Mouse (Mus musculus) midbrain, embryonic 11.5 days (tissue): ENCODE data around the gene Gm4491. TPM values are rescaled to one million over a fixed set of nuclear protein-coding genes. Genes with fewer than 3 reads are reported as not detected.
"Not testable (repeated sequence)": the region's sequence is repeated elsewhere in the genome, so short reads cannot be mapped to it uniquely, and the experiment has no call there.

Source experiments
- ATAC-seq: fragments of 200-750 bp; cut with Nextera tagmentation; 2 replicates; pipeline ENCODE4 v1.8.0; 2017; ENCODE audit warnings: moderate TSS enrichment, moderate library complexity; ENCODE audit not compliant: low FRiP score
- DNase-seq: peaks from one replicate; pipeline ENCODE4 v3.0.0; 2015; ENCODE audit warnings: low spot score; ENCODE audit errors: missing footprints
- H3K27ac ChIP-seq: fragments of 300-500 bp; sonication (generic); 2 replicates; pipeline ENCODE4 v1.5.1; 2014; ENCODE audit warnings: low read depth, low read length
- H3K27me3 ChIP-seq: fragments of 300-500 bp; sonication (generic); 2 replicates; pipeline ENCODE4 v1.6.1; 2014; ENCODE audit warnings: mild to moderate bottlenecking, low read length, moderate library complexity, mixed read lengths; ENCODE audit not compliant: control insufficient read depth, insufficient read depth
- H3K36me3 ChIP-seq: fragments of 300-500 bp; sonication (generic); 2 replicates; pipeline ENCODE4 v1.6.1; 2014; ENCODE audit warnings: mild to moderate bottlenecking, low read length, moderate library complexity, mixed read lengths; ENCODE audit not compliant: control insufficient read depth, insufficient read depth
- H3K4me1 ChIP-seq: fragments of 300-500 bp; sonication (generic); 2 replicates; pipeline ENCODE4 v1.6.1; 2014; ENCODE audit warnings: low read length; ENCODE audit not compliant: control insufficient read depth, insufficient read depth
- H3K4me2 ChIP-seq: fragments of 300-500 bp; sonication (generic); 2 replicates; pipeline ENCODE4 v1.6.1; 2014; ENCODE audit warnings: mild to moderate bottlenecking, moderate library complexity
- H3K4me3 ChIP-seq: fragments of 300-500 bp; sonication (generic); 2 replicates; pipeline ENCODE4 v1.5.1; 2014; ENCODE audit warnings: low read depth, low read length
- H3K9ac ChIP-seq: fragments of 300-500 bp; sonication (generic); 2 replicates; pipeline ENCODE4 v1.6.1; 2014; ENCODE audit warnings: low read length
- H3K9me3 ChIP-seq: fragments of 300-500 bp; sonication (generic); 2 replicates; pipeline ENCODE4 v1.6.1; 2016; ENCODE audit warnings: low read length; ENCODE audit not compliant: control insufficient read depth
- WGBS: fragments of 180-500 bp; shearing (Covaris S2); extraction: QIAGEN DNeasy Blood & Tissue Kit; methylation state at CpG from one replicate; pipeline ENCODE4 v1.1.7; 2014; 5-methylcytosine and 5-hydroxymethylcytosine counted together
- polyA plus RNA-seq: library from polyadenylated mRNA; unstranded; fragments of >200 nt; fragmentation: Nextera tagmentation; extraction: Ambion mirVana; gene quantifications from 2 replicates; pipeline ENCODE4 v1.2.1, GENCODE M21; 2014

The Gm4491 gene
- polyA plus RNA-seq, 1 experiment from 2014 or later = not detected

- H3K4me1 ChIP-seq = no peaks in the 10 kb centered on the region
- H3K4me2 ChIP-seq = no peak overlapping the region
- H3K27me3 ChIP-seq = no peaks in the 10 kb centered on the region
- no peak overlapping the region for H3K9ac ChIP-seq
- H3K27ac ChIP-seq = no peak overlapping the region
- no peak for DNase-seq
- ATAC-seq = no peak
- H3K4me3 ChIP-seq = no peak overlapping the region
- no peaks in the 10 kb centered on the region for H3K9me3 ChIP-seq
- H3K36me3 ChIP-seq = no peaks in the 10 kb centered on the region
- WGBS = 83% methylated on average over 4 of the region's 4 CpGs
Observed at GRCm38 (mm10) chr14:57095855-57096254, 19.8 kb downstream of the Gm4491 start.

- no peak overlapping the region for H3K4me3 ChIP-seq
- H3K9ac ChIP-seq = no peak overlapping the region
- no peaks in the 10 kb centered on the region for H3K9me3 ChIP-seq
- no peaks in the 10 kb centered on the region for H3K27me3 ChIP-seq
- no peak overlapping the region for H3K4me2 ChIP-seq
- no peaks in the 10 kb centered on the region for H3K36me3 ChIP-seq
- ATAC-seq (no peak), DNase-seq (no peak)
- no peaks in the 10 kb centered on the region for H3K4me1 ChIP-seq
- 8% methylated on average over 7 of the region's 8 CpGs for WGBS
- H3K27ac ChIP-seq = no peak overlapping the region
Observed at GRCm38 (mm10) chr14:57093029-57093428, 22.7 kb downstream of the Gm4491 start.

- Histone ChIP-seq H3K27ac (no peak overlapping the region), H3K27me3 (no peaks in the 10 kb centered on the region), H3K9ac (no peak overlapping the region), H3K36me3 (no peaks in the 10 kb centered on the region), H3K9me3 (no peaks in the 10 kb centered on the region), H3K4me1 (no peaks in the 10 kb centered on the region), H3K4me2 (no peak overlapping the region), H3K4me3 (no peak overlapping the region)
- WGBS = 66% methylated on average over 2 of the region's 2 CpGs
- DNase-seq (no peak), ATAC-seq (no peak)
Observed at GRCm38 (mm10) chr14:57090001-57090400, 25.7 kb downstream of the Gm4491 start.

GRCm38 (mm10) chr14:57089107-57089506 lies 26.6 kb downstream of the Gm4491 start:
- Histone ChIP-seq H3K27ac (no peak overlapping the region), H3K9me3 (no peaks in the 10 kb centered on the region), H3K9ac (no peak overlapping the region), H3K4me1 (no peaks in the 10 kb centered on the region), H3K36me3 (no peaks in the 10 kb centered on the region), H3K27me3 (no peaks in the 10 kb centered on the region), H3K4me3 (no peak overlapping the region), H3K4me2 (no peak overlapping the region)
- DNase-seq (no peak), ATAC-seq (no peak)
- WGBS = 84% methylated on average over 7 of the region's 7 CpGs

- Histone ChIP-seq H3K27ac (no peak overlapping the region), H3K9me3 (no peaks in the 10 kb centered on the region), H3K9ac (no peak overlapping the region), H3K4me3 (no peak overlapping the region), H3K36me3 (no peaks in the 10 kb centered on the region), H3K4me2 (no peak overlapping the region), H3K27me3 (no peaks in the 10 kb centered on the region), H3K4me1 (no peaks in the 10 kb centered on the region)
- 75% methylated on average over 11 of the region's 11 CpGs for WGBS
- ATAC-seq (no peak), DNase-seq (no peak)
Observed at GRCm38 (mm10) chr14:57084180-57084668, 31.5 kb downstream of the Gm4491 start.

- Histone ChIP-seq H3K36me3 (no peaks in the 10 kb centered on the region), H3K4me3 (no peak overlapping the region), H3K27me3 (no peaks in the 10 kb centered on the region), H3K9me3 (no peaks in the 10 kb centered on the region), H3K4me2 (no peak overlapping the region), H3K4me1 (no peaks in the 10 kb centered on the region), H3K9ac (no peak overlapping the region), H3K27ac (no peak overlapping the region)
- ATAC-seq (no peak), DNase-seq (peak; percentile 47)
- 97% methylated on average over 1 of the region's 1 CpGs for WGBS
Observed at GRCm38 (mm10) chr14:57082863-57083262, 32.8 kb downstream of the Gm4491 start.

GRCm38 (mm10) chr14:57075537-57075936 lies 40.1 kb downstream of the Gm4491 start:
- Histone ChIP-seq H3K9ac (no peak overlapping the region), H3K4me2 (no peak overlapping the region), H3K4me3 (no peak overlapping the region), H3K27me3 (no peaks in the 10 kb centered on the region), H3K4me1 (no peaks in the 10 kb centered on the region), H3K9me3 (no peaks in the 10 kb centered on the region), H3K27ac (no peak overlapping the region), H3K36me3 (no peaks in the 10 kb centered on the region)
- WGBS = 87% methylated on average over 6 of the region's 6 CpGs
- no peak for ATAC-seq
- DNase-seq = peak; percentile 2

- H3K27me3 ChIP-seq, H3K4me1 ChIP-seq, H3K27ac ChIP-seq, H3K4me2 ChIP-seq, ATAC-seq, H3K36me3 ChIP-seq, H3K9ac ChIP-seq, H3K9me3 ChIP-seq, H3K4me3 ChIP-seq: not testable (repeated sequence)
- peak; percentile 96 for DNase-seq
- WGBS = 0% methylated on average over 2 of the region's 2 CpGs
Observed at GRCm38 (mm10) chr14:57069906-57070305, 45.8 kb downstream of the Gm4491 start.

GRCm38 (mm10) chr14:57066053-57066452 lies 49.6 kb downstream of the Gm4491 start:
- ATAC-seq = no peak
- Histone ChIP-seq H3K27me3 (no peaks in the 10 kb centered on the region), H3K4me3 (no peak overlapping the region), H3K4me2 (no peak overlapping the region), H3K4me1 (no peaks in the 10 kb centered on the region), H3K27ac (no peak overlapping the region), H3K36me3 (no peaks in the 10 kb centered on the region), H3K9ac (no peak overlapping the region), H3K9me3 (no peaks in the 10 kb centered on the region)
- DNase-seq = no peak
